Mouse (Mus musculus) kidney, postnatal 4 days (tissue): Measurements from ENCODE around the gene Mex3a.

Experiments
- DNase-seq, 2 experiments: peaks; one replicate each; pipeline ENCODE4 v3.0.0; 2021; ENCODE audit warnings: mixed read lengths in 2 of 2

Mex3a gene

GRCm38 (mm10) chr3:88546674-88547418 is 14.7 kb downstream of the Mex3a start:
- DNase-seq: no peak

GRCm38 (mm10) chr3:88548180-88548917 is 16.2 kb downstream of the Mex3a start, which contains the start of gene Rab25:
Gene Rab25 (minus strand): TSS chr3:88548300.
- peak; percentile 48 to 62 for DNase-seq

- no peak for DNase-seq
These were observed 19.4 kb downstream of the Mex3a start for GRCm38 (mm10) chr3:88551586-88551985.

- no peak for DNase-seq
These were observed 20.0 kb downstream of the Mex3a start for GRCm38 (mm10) chr3:88552082-88552645.

GRCm38 (mm10) chr3:88552676-88553524 is 20.7 kb downstream of the Mex3a start, which contains the start of gene Lamtor2:
Gene Lamtor2 (minus strand): TSS chr3:88553074.
- DNase-seq: peak; percentile 98 to 99

GRCm38 (mm10) chr3:88553525-88553879 is 21.3 kb downstream of the Mex3a start, which contains the start of gene Ubqln4:
Gene Ubqln4 (plus strand): TSS chr3:88553758.
- DNase-seq: peak; percentile 94 to 96

GRCm38 (mm10) chr3:88553880-88554586 is 21.8 kb downstream of the Mex3a start:
- DNase-seq: no peak

GRCm38 (mm10) chr3:88555069-88555605 is 22.9 kb downstream of the Mex3a start:
- no peak for DNase-seq

GRCm38 (mm10) chr3:88555731-88556130 is 23.5 kb downstream of the Mex3a start:
- DNase-seq: no peak

- DNase-seq: no peak
These were observed 24.4 kb downstream of the Mex3a start for GRCm38 (mm10) chr3:88556616-88557015.

GRCm38 (mm10) chr3:88559596-88559995 is 27.4 kb downstream of the Mex3a start:
- no peak for DNase-seq

GRCm38 (mm10) chr3:88561989-88562388 is 29.8 kb downstream of the Mex3a start:
- peak; percentile 78 to 86 for DNase-seq

GRCm38 (mm10) chr3:88563442-88563841 is 31.2 kb downstream of the Mex3a start:
- DNase-seq: no peak

- no peak for DNase-seq
These were observed 31.8 kb downstream of the Mex3a start for GRCm38 (mm10) chr3:88563966-88564365.

- no peak for DNase-seq
These were observed 33.9 kb downstream of the Mex3a start for GRCm38 (mm10) chr3:88566116-88566515.

GRCm38 (mm10) chr3:88566536-88567061 is 34.4 kb downstream of the Mex3a start:
- DNase-seq: no peak

- DNase-seq: no peak
These were observed 35.7 kb downstream of the Mex3a start for GRCm38 (mm10) chr3:88567892-88568291.

GRCm38 (mm10) chr3:88568615-88569014 is 36.4 kb downstream of the Mex3a start:
- no peak for DNase-seq

GRCm38 (mm10) chr3:88569093-88569492 is 36.9 kb downstream of the Mex3a start:
- DNase-seq: no peak

- no peak for DNase-seq
These were observed 37.5 kb downstream of the Mex3a start for GRCm38 (mm10) chr3:88569694-88570093.

- DNase-seq: no peak
These were observed 38.1 kb downstream of the Mex3a start for GRCm38 (mm10) chr3:88570341-88570740.
